ENCODE assay signal across 12 mouse cellular contexts in the genomic region with DNA sequence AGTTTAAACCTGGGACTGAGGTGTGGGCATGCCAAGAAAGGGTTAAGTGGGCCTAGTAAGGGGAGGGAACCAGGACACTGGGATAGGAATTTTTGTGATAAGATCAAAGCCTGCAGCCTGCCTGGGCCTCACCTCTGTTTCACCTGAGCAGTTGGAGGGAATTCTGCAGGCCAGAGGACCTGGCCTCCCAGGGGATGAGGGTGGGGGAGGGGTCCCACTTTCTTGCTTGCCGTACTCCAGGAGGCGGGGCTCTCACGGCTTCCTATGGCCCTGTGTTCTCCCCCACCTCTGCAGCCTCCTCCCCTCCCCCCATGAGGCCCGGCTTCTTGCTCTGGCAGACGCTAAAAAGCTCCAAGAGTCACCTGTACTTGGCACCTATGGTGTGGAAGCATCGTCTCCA. TPM values are rescaled to one million over a fixed set of nuclear protein-coding genes. Genes with fewer than 3 reads are reported as not detected.
DNase-seq lines count a peak whose midpoint lies in the region; ATAC-seq lines count a peak whose summit lies in the region.
"Had no signal": no experiment of that assay in that cellular context is flagged by ENCODE, and none has a peak within 500 bp of the region (broad histone marks: within the 10 kb centered on the region; RNA-seq: fewer than 3 reads in every experiment).

No protein-coding gene starts in this region.

- H3K4me3 ChIP-seq in heart, embryonic 13.5 days, result no peak overlapping the region; the same call in 1 of the 2 replicates
- no peak overlapping the region for H3K4me3 ChIP-seq in intestine, embryonic 15.5 days (replicated peaks)
- no peak overlapping the region for H3K4me3 ChIP-seq in limb, embryonic 13.5 days
- H3K4me3 ChIP-seq: forebrain, embryonic 13.5 days had no signal

- H3K36me3 ChIP-seq in heart, embryonic 13.5 days, result peaks cover 4% of the 10 kb centered on the region; the same call in 1 of the 2 replicates
- no peaks in the 10 kb centered on the region for H3K36me3 ChIP-seq in intestine, embryonic 15.5 days
- H3K36me3 ChIP-seq in limb, embryonic 13.5 days, result no peaks in the 10 kb centered on the region

- H3K4me1 ChIP-seq in heart, embryonic 13.5 days, result peaks cover 100% of the 10 kb centered on the region
- peaks cover 89% of the 10 kb centered on the region for H3K4me1 ChIP-seq in intestine, embryonic 15.5 days (replicated peaks)
- H3K4me1 ChIP-seq in limb, embryonic 13.5 days, result peaks cover 91% of the 10 kb centered on the region

- H3K9ac ChIP-seq in heart, embryonic 13.5 days, result peak overlapping the region; percentile 71
- H3K9ac ChIP-seq in intestine, embryonic 15.5 days, result no peak overlapping the region; the same call in 1 of the 2 replicates
- H3K9ac ChIP-seq in limb, embryonic 13.5 days, result 0 out of 2 replicates have a peak overlapping the region, but pooled peaks have one; percentile 13
- H3K9ac ChIP-seq: forebrain, embryonic 13.5 days had no signal

- intact Hi-C loops in heart, postnatal 25 days (cut with DNase I), result no loop called here
- intact Hi-C loops in left cerebral cortex, postnatal 36 days (cut with DNase I), result no loop called here

- no peak for DNase-seq in heart, postnatal 25 days (ENCODE audit: low spot score)
- DNase-seq in R1 (ENCODE audit: low read depth, low spot score), result peak; percentile 95
- DNase-seq in left cerebral cortex, postnatal 36 days (ENCODE audit: low spot score in 2 of 2), result no peak
- DNase-seq in Muller cell, postnatal 12 days (ENCODE audit: inconsistent ontology term), result no peak
- DNase-seq in urinary bladder, postnatal 4 days (ENCODE audit: low spot score in 2 of 2), result no peak

- H3K9me3 ChIP-seq in heart, embryonic 13.5 days, result no peaks in the 10 kb centered on the region
- no peaks in the 10 kb centered on the region for H3K9me3 ChIP-seq in intestine, embryonic 15.5 days
- no peaks in the 10 kb centered on the region for H3K9me3 ChIP-seq in limb, embryonic 13.5 days
- H3K9me3 ChIP-seq: forebrain, embryonic 13.5 days had no signal

- H3K27ac ChIP-seq in heart, embryonic 13.5 days (replicated peaks), result peak overlapping the region; percentile 100
- peak overlapping the region; percentile 86 for H3K27ac ChIP-seq in intestine, embryonic 15.5 days
- H3K27ac ChIP-seq in limb, embryonic 13.5 days, result peak overlapping the region; percentile 66
- H3K27ac ChIP-seq: forebrain, embryonic 13.5 days had no signal

- H3K27me3 ChIP-seq in heart, embryonic 13.5 days (replicated peaks), result no peaks in the 10 kb centered on the region
- H3K27me3 ChIP-seq in intestine, embryonic 15.5 days (replicated peaks), result no peaks in the 10 kb centered on the region
- H3K27me3 ChIP-seq in limb, embryonic 13.5 days, result no peaks in the 10 kb centered on the region
- H3K27me3 ChIP-seq: forebrain, embryonic 13.5 days had no signal

- ATAC-seq in heart, embryonic 13.5 days (ENCODE audit: extremely low read depth, insufficient number of reproducible peaks, low FRiP score, low TSS enrichment), result no peak
- ATAC-seq in intestine, embryonic 15.5 days, result peak; percentile 42
- ATAC-seq in limb, embryonic 13.5 days (ENCODE audit: low FRiP score, low read depth), result no peak
- ATAC-seq: forebrain, embryonic 13.5 days had no signal

- peak overlapping the region; percentile 45 for H3K4me2 ChIP-seq in heart, embryonic 13.5 days
- peak overlapping the region; percentile 46 for H3K4me2 ChIP-seq in intestine, embryonic 15.5 days (replicated peaks)
- H3K4me2 ChIP-seq in limb, embryonic 13.5 days (replicated peaks), result peak overlapping the region; percentile 44
- H3K4me2 ChIP-seq: forebrain, embryonic 13.5 days had no signal

- WGBS in heart, embryonic 13.5 days, result 7% methylated on average over 6 of the region's 6 CpGs
- 9% methylated on average over 6 of the region's 6 CpGs for WGBS in intestine, embryonic 15.5 days
- 5% methylated on average over 6 of the region's 6 CpGs for WGBS in limb, embryonic 13.5 days

RNA-seq across cellular contexts. Expression of gene Hspg2, which starts 11.2 kb away (rescaled TPM):
- polyA plus RNA-seq in heart, embryonic 13.5 days (2015; fragmentation: Nextera tagmentation; extraction: Ambion mirVana), result 48.9 and 50.0 TPM in 2 replicates
- total RNA-seq in heart, postnatal 25 days (2021), result 100 to 1,000 TPM; 249 to 297 TPM
- 20.9 and 23.0 TPM in 2 replicates for polyA plus RNA-seq in intestine, embryonic 15.5 days (2015; fragmentation: Nextera tagmentation; extraction: Ambion mirVana)
- polyA plus RNA-seq in limb, embryonic 13.5 days (2015; fragmentation: Nextera tagmentation; extraction: Ambion mirVana), result 29.4 and 29.6 TPM in 2 replicates
- total RNA-seq in left cerebral cortex, postnatal 36 days (2021), result 1 to 10 TPM; 5.7 to 7.7 TPM

RNA-seq across cellular contexts. Expression of gene 1700013G24Rik, which starts 26.7 kb away (rescaled TPM):
- not detected in 2 replicates for polyA plus RNA-seq in heart, embryonic 13.5 days (2015; fragmentation: Nextera tagmentation; extraction: Ambion mirVana)
- total RNA-seq in heart, postnatal 25 days (2021), result not detected
- not detected in 2 replicates for polyA plus RNA-seq in intestine, embryonic 15.5 days (2015; fragmentation: Nextera tagmentation; extraction: Ambion mirVana)
- 0.18 TPM in 1 of 2 replicates, not detected in the other for polyA plus RNA-seq in limb, embryonic 13.5 days (2015; fragmentation: Nextera tagmentation; extraction: Ambion mirVana)
- total RNA-seq in left cerebral cortex, postnatal 36 days (2021), result not detected
- total RNA-seq: layer of hippocampus, postnatal 14 days; MEL had no signal
- polyA plus RNA-seq: forebrain, embryonic 13.5 days; spleen, adult 2 months had no signal

RNA-seq across cellular contexts. Expression of gene Cela3b, which starts 49.4 kb away (rescaled TPM):
- polyA plus RNA-seq in heart, embryonic 13.5 days (2015; fragmentation: Nextera tagmentation; extraction: Ambion mirVana), result 0.22 TPM in 1 of 2 replicates, not detected in the other
- total RNA-seq in heart, postnatal 25 days (2021), result not detected
- 74.8 and 281 TPM in 2 replicates for polyA plus RNA-seq in intestine, embryonic 15.5 days (2015; fragmentation: Nextera tagmentation; extraction: Ambion mirVana)
- polyA plus RNA-seq in limb, embryonic 13.5 days (2015; fragmentation: Nextera tagmentation; extraction: Ambion mirVana), result 0.15 TPM in 1 of 2 replicates, not detected in the other
- total RNA-seq in left cerebral cortex, postnatal 36 days (2021), result not detected
- total RNA-seq: layer of hippocampus, postnatal 14 days; MEL had no signal
- polyA plus RNA-seq: forebrain, embryonic 13.5 days had no signal

Comparison
In these comparisons a context has a peak if more than half of its experiments do, and no peak if none do; other contexts are left out.
1. RNA of gene Cela3b, which starts 49.4 kb away (polyA plus RNA-seq): 74.8 to 281 TPM in intestine, embryonic 15.5 days; 0.15 TPM in limb, embryonic 13.5 days and 0.22 TPM in heart, embryonic 13.5 days; every median in the first group is over 10 times any median in the second.
2. Peak in every context shown above with its lines, with median percentiles within 50 percentile points of each other: H3K27ac ChIP-seq and H3K4me2 ChIP-seq.